Mouse (Mus musculus): ENCODE results near the gene Mmab. TPM values are rescaled to one million over a fixed set of nuclear protein-coding genes. Genes with fewer than 3 reads are reported as not detected.

Mmab gene
- polyA plus RNA-seq, 1 experiment: 13.5 TPM

GRCm38 (mm10) chr5:114422591-114422990, 21.3 kb downstream of the Mmab start:
- Histone ChIP-seq H3K27ac (ENCODE audit: control insufficient read depth, insufficient read depth, low read length) (no peak overlapping the region), H3K4me1 (replicated peaks; ENCODE audit: control insufficient read depth, insufficient read depth, low read length) (no peaks in the 10 kb centered on the region), H3K36me3 (ENCODE audit: control insufficient read depth, insufficient read depth, low read length) (peaks cover 22% of the 10 kb centered on the region), H3K4me3 (ENCODE audit: control insufficient read depth, insufficient read depth, low read length) (no peak overlapping the region), H3K27me3 (ENCODE audit: control insufficient read depth, insufficient read depth, low read length) (no peaks in the 10 kb centered on the region)
- WGBS: 75% methylated on average over 5 of the region's 5 CpGs
- no peak for TF ChIP-seq POLR2A (IDR thresholded peaks at IDR 0.05; ENCODE audit: control insufficient read depth, extremely low read depth, insufficient read depth, low read length, poor library complexity)
- no peak for TF ChIP-seq CTCF (IDR thresholded peaks at IDR 0.05; ENCODE audit: borderline replicate concordance, control insufficient read depth, extremely low read depth, insufficient read depth, low read length, poor library complexity)
- DNase-seq: no peak

GRCm38 (mm10) chr5:114421561-114422298, 22.1 kb downstream of the Mmab start:
- no peak overlapping the region for H3K27ac ChIP-seq (ENCODE audit: control insufficient read depth, insufficient read depth, low read length)
- TF ChIP-seq CTCF (IDR thresholded peaks at IDR 0.05; ENCODE audit: borderline replicate concordance, control insufficient read depth, extremely low read depth, insufficient read depth, low read length, poor library complexity): no peak
- no peak for TF ChIP-seq POLR2A (IDR thresholded peaks at IDR 0.05; ENCODE audit: control insufficient read depth, extremely low read depth, insufficient read depth, low read length, poor library complexity)
- no peak for DNase-seq
- WGBS: 93% methylated on average over 11 of the region's 11 CpGs
- H3K4me3 ChIP-seq (ENCODE audit: control insufficient read depth, insufficient read depth, low read length): no peak overlapping the region
- no peaks in the 10 kb centered on the region for H3K27me3 ChIP-seq (ENCODE audit: control insufficient read depth, insufficient read depth, low read length)
- peaks cover 30% of the 10 kb centered on the region for H3K36me3 ChIP-seq (ENCODE audit: control insufficient read depth, insufficient read depth, low read length)
- no peaks in the 10 kb centered on the region for H3K4me1 ChIP-seq (replicated peaks; ENCODE audit: control insufficient read depth, insufficient read depth, low read length)

DNA sequence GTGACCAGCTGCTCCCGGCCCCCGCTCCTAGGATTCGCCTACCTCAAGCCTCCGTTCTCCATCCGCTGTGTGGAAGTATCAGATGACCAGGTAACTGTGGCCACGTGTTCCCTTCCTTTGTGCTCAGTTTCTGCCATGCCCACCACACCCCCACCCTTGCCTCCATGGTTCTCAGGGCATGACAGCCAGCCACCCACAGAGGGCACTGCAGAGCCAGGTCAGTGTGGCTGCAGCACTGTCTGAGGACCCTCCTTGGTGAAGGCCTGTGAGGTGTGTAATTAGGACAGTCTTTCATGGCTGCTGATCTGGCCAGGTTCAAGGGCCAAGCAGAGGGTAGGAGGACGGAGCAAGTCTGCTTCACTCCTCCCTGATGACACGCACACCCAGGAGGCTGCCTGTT, 25.3 kb downstream of the Mmab start:
- H3K4me3 ChIP-seq (ENCODE audit: control insufficient read depth, insufficient read depth, low read length): no peak overlapping the region
- no peak for TF ChIP-seq POLR2A (IDR thresholded peaks at IDR 0.05; ENCODE audit: control insufficient read depth, extremely low read depth, insufficient read depth, low read length, poor library complexity)
- TF ChIP-seq CTCF (IDR thresholded peaks at IDR 0.05; ENCODE audit: borderline replicate concordance, control insufficient read depth, extremely low read depth, insufficient read depth, low read length, poor library complexity): no peak
- H3K36me3 ChIP-seq (ENCODE audit: control insufficient read depth, insufficient read depth, low read length): peaks cover 57% of the 10 kb centered on the region
- H3K27me3 ChIP-seq (ENCODE audit: control insufficient read depth, insufficient read depth, low read length): no peaks in the 10 kb centered on the region
- no peak overlapping the region for H3K27ac ChIP-seq (ENCODE audit: control insufficient read depth, insufficient read depth, low read length)
- peak; percentile 14 for DNase-seq
- WGBS: 90% methylated on average over 8 of the region's 8 CpGs
- no peaks in the 10 kb centered on the region for H3K4me1 ChIP-seq (replicated peaks; ENCODE audit: control insufficient read depth, insufficient read depth, low read length)

DNA sequence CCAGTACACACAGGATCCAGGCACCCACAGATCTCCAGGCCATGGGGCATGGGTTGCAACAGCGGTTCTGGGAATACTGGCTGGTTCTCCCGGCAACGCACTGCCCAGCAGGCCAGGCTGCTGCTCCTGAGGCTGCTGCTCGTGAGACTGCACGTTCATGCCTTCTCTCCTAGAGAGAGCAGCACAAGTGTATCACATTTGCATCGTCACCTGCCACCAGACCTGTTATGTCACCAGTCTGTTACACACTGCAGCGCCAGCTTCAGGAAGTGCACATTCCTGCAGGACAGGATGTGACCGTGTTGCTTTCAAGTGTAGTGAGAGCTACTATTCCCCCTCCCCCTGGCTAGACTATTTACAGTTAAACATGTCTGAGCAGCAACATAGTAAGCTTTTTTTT, 27.0 kb downstream of the Mmab start:
- H3K27me3 ChIP-seq (ENCODE audit: control insufficient read depth, insufficient read depth, low read length): no peaks in the 10 kb centered on the region
- WGBS: 83% methylated on average over 8 of the region's 8 CpGs
- no peak for DNase-seq
- no peaks in the 10 kb centered on the region for H3K4me1 ChIP-seq (replicated peaks; ENCODE audit: control insufficient read depth, insufficient read depth, low read length)
- TF ChIP-seq POLR2A (IDR thresholded peaks at IDR 0.05; ENCODE audit: control insufficient read depth, extremely low read depth, insufficient read depth, low read length, poor library complexity) (no peak), CTCF (IDR thresholded peaks at IDR 0.05; ENCODE audit: borderline replicate concordance, control insufficient read depth, extremely low read depth, insufficient read depth, low read length, poor library complexity) (no peak)
- no peak overlapping the region for H3K4me3 ChIP-seq (ENCODE audit: control insufficient read depth, insufficient read depth, low read length)
- H3K36me3 ChIP-seq (ENCODE audit: control insufficient read depth, insufficient read depth, low read length): peaks cover 74% of the 10 kb centered on the region
- H3K27ac ChIP-seq (ENCODE audit: control insufficient read depth, insufficient read depth, low read length): no peak overlapping the region

DNA sequence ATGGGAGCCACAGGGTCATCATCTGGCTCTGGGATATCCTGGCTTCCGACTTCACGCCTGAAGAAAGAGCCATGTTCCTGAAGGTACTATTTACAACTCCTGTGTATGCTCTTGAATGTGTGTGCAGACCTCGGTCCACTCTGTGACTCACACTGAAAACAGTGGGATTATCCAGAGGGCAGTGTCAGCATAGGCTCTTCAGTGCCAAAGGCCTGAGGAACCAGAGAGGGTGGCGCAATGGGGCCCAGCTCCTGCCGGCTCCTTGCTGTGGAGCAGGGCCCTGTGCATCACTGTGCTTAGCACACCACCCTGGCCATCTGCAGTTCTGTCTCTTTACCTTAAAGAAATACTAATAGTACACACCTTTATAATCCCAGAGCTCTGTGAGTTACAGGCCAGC, 28.3 kb downstream of the Mmab start:
- TF ChIP-seq POLR2A (IDR thresholded peaks at IDR 0.05; ENCODE audit: control insufficient read depth, extremely low read depth, insufficient read depth, low read length, poor library complexity): no peak
- no peak for TF ChIP-seq CTCF (IDR thresholded peaks at IDR 0.05; ENCODE audit: borderline replicate concordance, control insufficient read depth, extremely low read depth, insufficient read depth, low read length, poor library complexity)
- Histone ChIP-seq H3K36me3 (ENCODE audit: control insufficient read depth, insufficient read depth, low read length) (peaks cover 86% of the 10 kb centered on the region), H3K4me1 (replicated peaks; ENCODE audit: control insufficient read depth, insufficient read depth, low read length) (no peaks in the 10 kb centered on the region)

GRCm38 (mm10) chr5:114413067-114413735, 30.7 kb downstream of the Mmab start:
- H3K36me3 ChIP-seq (ENCODE audit: control insufficient read depth, insufficient read depth, low read length): peaks cover 86% of the 10 kb centered on the region
- TF ChIP-seq POLR2A (IDR thresholded peaks at IDR 0.05; ENCODE audit: control insufficient read depth, extremely low read depth, insufficient read depth, low read length, poor library complexity): no peak
- no peak for TF ChIP-seq CTCF (IDR thresholded peaks at IDR 0.05; ENCODE audit: borderline replicate concordance, control insufficient read depth, extremely low read depth, insufficient read depth, low read length, poor library complexity)
- WGBS: 94% methylated on average over 16 of the region's 16 CpGs
- no peak overlapping the region for H3K4me3 ChIP-seq (ENCODE audit: control insufficient read depth, insufficient read depth, low read length)
- H3K27ac ChIP-seq (ENCODE audit: control insufficient read depth, insufficient read depth, low read length): no peak overlapping the region
- DNase-seq: no peak
- H3K4me1 ChIP-seq (replicated peaks; ENCODE audit: control insufficient read depth, insufficient read depth, low read length): no peaks in the 10 kb centered on the region
- no peaks in the 10 kb centered on the region for H3K27me3 ChIP-seq (ENCODE audit: control insufficient read depth, insufficient read depth, low read length)

More for the DNA sequence above, 28.3 kb downstream of the Mmab start:
- no peak for DNase-seq
- Histone ChIP-seq H3K27me3 (ENCODE audit: control insufficient read depth, insufficient read depth, low read length) (no peaks in the 10 kb centered on the region), H3K4me3 (ENCODE audit: control insufficient read depth, insufficient read depth, low read length) (no peak overlapping the region), H3K27ac (ENCODE audit: control insufficient read depth, insufficient read depth, low read length) (no peak overlapping the region)
- WGBS: 100% methylated on average over 5 of the region's 5 CpGs
